Mouse (Mus musculus) spleen, adult 10 weeks (tissue): ENCODE measurements around the gene Ptpn11. TPM values are rescaled to one million over a fixed set of nuclear protein-coding genes. Genes with fewer than 3 reads are reported as not detected.

Experiments
- polyA plus RNA-seq: library from polyadenylated mRNA; stranded (reverse); fragments of 350-450 nt; fragmentation: Illumina TruSeq; extraction: RNeasy Lipid Tissue Mini Kit (QIAGEN cat#74804); gene quantifications from one replicate; pipeline ENCODE4 v1.2.3, GENCODE M21; 2015; ENCODE audit warnings: low replicate concordance; ENCODE audit not compliant: insufficient read depth

Gene Ptpn11
- 45.1 TPM for polyA plus RNA-seq

GRCm38 (mm10) chr5:121190836-121191583 is at the start of gene Ptpn11:
Gene Ptpn11, minus strand, starts transcription at chr5:121191397.

DNA sequence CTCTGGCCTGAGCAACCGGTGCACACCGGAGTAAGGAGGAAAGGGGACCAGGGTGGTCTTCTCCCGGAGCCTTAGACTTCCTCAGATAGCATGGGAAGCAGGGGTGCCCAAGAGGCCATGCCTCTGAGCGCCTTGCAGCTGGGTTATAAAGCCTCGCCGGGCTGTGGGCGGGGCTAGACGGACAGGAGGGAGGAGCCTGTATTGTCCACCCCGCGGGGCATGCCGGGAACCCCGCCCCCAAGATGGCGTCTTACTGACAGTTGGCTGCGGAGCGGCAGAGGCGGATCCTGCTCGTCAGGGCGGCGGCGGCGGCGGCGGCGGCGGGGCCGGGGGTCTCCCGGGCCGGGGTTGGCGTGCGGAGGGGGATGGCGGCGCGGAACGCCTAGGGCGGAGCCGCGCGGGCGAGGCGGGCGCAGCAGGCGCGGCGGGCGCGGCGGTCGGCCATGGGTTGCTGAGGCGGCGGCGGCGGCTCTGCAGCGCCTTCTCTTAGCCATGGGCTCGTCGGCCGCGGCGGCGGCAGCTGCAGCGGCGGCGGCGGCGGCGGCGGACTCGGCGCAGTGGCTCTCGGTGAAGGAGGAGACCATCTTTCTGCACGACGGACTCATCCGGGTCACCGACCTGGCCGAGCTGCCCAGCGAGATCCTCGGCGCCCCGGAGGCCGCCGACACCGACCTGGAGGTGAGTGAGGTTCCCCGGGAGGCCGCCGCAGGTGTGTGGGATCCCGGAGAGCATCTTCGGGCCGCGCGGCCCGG is 29.0 kb upstream of the Ptpn11 start, which contains the start of gene Hectd4:
TSS of gene Hectd4 (plus strand) at position 240 of the 752 bp plus-strand sequence.

GRCm38 (mm10) chr5:121204132-121205089 is 13.2 kb upstream of the Ptpn11 start, which contains the start of gene Rpl6:
Gene Rpl6, plus strand, starts transcription at chr5:121204481.

Other genes with a start within 250 kb of the Ptpn11 start
- not detected for gene Rph3a, start 181.3 kb downstream of the Ptpn11 start, polyA plus RNA-seq
- 1,671 TPM for gene Rpl6, start 13.1 kb upstream of the Ptpn11 start, polyA plus RNA-seq
- 21.8 TPM for gene Hectd4, start 28.8 kb upstream of the Ptpn11 start, polyA plus RNA-seq
- gene Trafd1, start 194.2 kb upstream of the Ptpn11 start, polyA plus RNA-seq, result 96.6 TPM
- gene Naa25, start 206.5 kb upstream of the Ptpn11 start, polyA plus RNA-seq, result 31.1 TPM